Mouse (Mus musculus) monocyte, adult 2 months (primary cell): ENCODE measurements around the gene Samd13.

Experiments
- DNase-seq, 2 experiments: peaks; one replicate each; pipeline ENCODE4 v3.0.0; 2022; ENCODE audit warnings: low spot score in 2 of 2, low read depth in 1 of 2

The Samd13 gene

DNA sequence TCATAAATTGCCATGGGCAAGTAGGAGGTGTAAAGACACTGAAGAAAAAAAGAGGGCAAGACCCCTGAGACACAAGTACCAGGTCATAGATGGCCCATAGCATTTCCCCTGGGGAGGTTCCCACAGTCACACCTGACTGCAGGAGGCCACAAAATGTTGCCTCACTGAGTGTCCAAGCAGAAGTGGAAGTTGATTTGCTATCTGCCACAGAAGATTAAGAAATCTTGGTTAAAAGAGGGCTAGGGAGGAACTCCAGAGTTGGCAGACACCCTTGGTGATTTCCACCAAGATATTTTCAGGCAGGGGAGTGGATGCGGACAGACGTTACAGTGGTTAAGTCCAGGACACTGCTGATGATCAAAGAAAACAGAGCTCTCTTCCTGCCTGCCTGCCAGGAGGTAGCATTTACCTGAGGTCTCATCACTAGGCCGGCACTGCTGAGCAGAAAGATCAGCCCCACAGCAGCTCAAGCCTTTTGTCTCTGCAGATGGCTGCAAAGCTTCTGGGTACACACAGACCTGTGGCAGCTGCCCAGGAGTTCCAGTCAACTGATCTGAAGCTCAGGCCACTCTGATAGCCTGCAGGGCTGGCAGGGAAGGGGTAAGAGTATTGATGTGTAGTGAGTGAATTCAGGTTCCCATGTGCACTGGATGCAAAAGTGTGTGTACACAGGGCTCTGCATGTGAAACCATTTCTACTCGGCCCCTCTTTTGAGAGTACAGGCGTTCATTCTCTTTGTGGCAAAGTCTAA lies 68.7 kb downstream of the Samd13 start:
- peak; percentile 3 for DNase-seq

DNA sequence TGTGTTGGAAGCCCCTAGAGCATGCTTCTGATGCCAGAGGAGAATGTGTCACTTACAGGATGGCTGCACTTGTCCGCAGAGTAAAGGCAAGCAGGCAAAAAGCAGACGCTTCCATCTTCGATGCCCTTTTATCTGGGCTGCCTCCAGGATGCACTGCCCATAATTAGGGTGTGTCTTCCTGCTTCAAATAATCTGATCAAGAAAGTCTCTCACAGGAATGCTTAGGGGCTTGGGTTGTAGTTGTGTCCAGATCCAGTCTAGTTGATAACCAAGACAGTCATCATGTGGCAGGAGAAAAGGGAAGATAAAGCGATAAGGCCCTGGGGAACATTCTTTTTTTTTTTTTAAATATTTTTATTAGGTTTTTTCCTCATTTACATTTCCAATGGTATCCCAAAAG lies 69.9 kb downstream of the Samd13 start, which contains the start of gene Dnase2b:
Dnase2b (minus strand) TSS at position 101 of the 400 bp plus-strand sequence.
- no peak for DNase-seq

DNA sequence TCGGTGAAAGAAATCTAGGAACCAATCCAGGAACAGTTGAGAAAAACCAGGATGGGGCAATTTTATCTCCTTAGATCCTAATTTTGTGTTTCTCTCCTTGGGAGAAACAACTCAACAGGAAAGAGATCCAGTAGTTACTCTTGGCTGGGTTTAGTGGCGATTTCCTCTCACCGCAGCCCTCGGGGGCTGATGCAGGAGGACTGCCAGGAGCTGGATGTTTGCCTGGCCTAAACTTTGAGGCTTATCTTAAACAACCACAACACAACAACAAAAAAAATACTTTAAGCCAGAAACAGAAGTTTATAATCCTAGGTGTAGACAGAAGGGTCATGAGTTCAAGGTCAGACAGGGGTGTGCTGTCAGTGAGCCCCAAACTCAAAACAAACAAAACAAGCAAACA lies 73.6 kb downstream of the Samd13 start:
- no peak for DNase-seq

DNA sequence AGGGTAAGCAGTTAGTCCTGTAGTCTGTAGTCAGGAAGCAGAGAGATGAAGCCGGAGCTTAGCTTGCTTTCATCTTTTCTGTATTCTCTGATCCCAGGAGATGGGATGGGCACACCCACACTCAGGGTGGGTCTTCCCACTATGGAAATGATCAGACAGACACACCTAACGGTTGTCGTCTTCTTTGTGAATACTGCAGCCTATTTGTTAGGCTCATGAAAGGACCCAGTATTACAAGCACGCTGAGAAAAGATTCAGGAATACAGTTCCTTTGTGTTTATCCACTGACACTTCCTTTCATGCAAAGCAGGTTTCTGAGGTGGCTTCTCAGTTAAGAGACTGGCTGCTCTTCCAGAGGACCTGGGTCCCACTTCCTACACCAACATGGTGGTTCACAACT lies 74.1 kb downstream of the Samd13 start:
- no peak for DNase-seq

DNA sequence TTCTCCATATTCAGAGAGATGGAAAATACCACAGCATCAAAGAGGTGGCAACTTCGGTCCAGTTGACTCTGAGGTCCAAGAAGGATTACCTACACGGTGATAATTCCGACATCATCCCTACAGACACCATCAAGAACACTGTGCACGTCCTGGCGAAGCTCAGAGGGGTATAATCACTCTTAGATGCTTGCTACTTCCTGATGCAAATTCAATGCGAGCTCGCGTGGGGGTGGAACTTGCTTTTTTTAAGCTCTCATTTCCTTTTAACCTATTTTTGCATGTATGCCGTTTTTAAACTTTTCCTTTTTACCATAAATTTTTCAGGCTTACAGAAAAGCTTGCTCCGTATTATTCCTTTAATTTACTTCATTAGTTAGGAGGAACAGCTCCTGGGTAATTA lies 75.1 kb downstream of the Samd13 start:
- DNase-seq: no peak

DNA sequence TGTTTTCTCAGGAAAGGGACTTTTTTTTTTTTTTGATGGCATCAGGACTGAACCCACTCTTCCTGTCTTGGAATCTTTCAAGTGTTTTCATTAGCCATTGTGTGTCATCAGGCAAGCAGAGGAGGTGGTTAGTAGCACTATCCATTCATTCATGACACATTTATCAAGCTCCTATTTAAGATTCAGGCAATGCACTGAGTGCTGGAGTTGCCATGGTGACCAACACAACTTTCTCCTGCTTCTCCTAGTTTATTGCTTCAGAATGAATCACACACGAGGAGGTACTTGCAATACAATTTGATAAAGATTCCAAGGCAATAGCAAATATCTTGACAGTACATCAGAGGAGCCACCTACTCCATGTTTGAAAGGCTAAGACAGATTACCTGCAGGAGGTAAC lies 78.0 kb downstream of the Samd13 start:
- no peak for DNase-seq

DNA sequence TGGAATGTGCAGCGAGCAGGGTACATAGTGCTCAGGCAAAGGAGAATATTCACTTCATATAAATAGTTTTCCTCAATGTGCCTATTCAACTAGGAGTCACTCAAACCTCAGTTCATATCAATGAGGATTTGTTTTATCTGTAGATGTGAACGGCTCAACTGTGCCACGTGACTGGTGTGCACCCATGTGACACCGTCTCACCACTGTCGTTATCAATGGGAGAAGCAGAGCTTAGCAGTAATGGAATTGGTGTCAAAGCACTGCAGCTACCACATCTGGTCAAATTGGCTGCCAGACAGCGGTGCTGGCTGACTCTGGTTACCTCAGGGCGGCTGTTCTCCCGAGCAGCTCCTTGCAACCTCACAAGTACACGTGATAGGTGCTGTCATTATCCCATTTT lies 80.7 kb downstream of the Samd13 start:
- DNase-seq: no peak

DNA sequence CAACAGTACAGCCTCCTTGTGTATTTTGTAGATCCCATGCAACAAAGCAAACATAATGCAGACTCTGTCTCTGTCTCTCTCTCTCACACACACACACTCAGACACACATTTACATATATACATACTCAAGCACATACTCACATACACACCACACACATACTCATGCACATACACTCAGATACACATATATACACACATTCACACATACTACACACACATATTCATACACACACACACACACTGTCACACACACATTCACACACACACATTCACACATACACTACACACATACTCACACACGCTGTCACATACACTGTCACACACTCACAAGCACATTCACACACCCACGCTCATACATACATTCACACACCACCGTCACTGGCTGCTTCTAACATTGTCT lies 82.9 kb downstream of the Samd13 start:
- no peak for DNase-seq

DNA sequence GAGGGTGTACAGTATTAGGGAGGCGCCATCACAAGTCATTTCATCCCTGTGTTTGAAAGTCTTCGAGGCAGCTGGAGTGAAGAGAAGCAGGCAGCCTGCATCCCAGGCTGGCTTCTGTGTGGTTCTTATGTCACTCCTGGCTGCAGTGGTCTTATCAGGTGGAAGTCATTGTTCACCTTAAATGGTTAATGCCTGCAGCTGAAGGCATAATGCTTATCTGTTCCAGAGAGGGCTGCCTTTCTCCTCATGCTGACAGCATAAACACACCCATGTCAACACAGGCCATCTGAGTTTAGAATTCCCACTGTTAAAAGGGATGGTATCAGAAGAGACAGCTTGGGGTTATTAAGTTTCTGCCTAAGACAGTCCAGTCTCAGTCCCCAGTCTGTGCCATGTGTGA lies 84.2 kb downstream of the Samd13 start:
- DNase-seq: no peak

DNA sequence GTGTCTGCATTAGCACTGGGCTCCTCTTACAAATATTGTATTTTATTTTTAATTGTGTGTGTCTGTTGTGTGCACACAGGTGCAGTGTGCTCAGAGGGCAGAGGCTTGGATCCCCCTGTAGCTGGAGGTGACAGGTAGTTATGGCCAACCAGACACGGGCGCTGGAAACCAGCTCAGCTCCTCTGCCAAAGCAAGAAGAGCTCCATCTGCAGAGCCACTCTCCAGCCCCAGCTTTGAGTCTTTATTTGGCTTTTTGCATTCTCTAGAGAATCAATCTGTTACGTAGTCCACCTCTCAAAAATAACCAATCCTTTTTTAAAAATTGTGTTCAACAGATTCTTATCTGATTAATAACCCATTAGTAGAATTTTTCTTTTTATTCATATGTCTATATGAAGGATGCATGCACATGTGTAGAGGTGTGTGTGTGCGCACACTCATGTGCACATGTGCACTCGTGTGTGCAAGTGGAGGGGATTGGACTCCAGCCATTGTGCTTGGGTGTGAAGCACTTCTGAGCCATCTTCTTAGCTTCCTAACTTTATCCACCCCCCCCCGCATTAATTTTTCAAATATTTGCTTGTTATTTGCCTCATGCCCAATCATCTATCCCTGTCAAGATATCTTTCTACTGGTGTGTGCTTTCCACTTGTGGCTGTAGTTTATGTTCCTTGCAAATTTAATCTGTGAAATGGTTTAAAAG lies 86.0 kb downstream of the Samd13 start:
- no peak for DNase-seq

DNA sequence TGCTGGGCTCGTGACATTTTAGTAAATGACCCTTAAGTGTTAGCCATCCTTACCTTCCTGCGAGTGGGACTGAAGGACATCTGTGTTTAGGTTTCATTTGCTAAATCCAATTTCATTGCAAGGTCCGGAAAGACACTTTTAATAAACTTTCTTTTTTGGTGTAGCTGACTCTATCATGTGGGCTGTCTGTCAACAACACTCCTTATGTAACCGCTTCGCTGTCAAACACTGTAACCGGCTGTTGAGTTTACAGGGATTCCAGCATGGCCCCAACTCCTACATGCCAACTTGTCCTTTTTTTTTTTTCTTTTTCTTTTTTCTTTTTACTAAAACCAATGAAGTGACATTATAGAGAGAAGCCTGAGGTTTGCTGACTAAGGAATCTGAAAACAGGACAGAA lies 87.0 kb downstream of the Samd13 start:
- no peak for DNase-seq

DNA sequence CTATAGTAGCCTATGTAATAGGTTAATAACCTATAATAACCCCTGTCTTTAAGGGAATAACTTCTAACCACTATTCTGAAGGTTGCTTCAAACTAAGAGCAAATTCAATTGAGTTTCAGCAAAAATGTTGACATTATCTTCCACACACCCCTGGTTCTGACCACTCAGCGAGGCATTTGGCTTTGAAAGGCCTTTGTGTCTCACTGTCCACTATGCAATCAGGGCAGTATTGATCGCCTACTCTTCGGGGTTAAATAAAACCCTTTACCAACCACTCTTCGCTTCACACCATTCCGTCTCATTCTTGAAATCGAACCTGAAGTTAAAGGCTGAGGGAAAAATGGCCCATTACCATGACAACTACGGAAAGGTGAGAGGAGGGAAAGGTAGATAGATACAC lies 88.5 kb downstream of the Samd13 start:
- no peak for DNase-seq

DNA sequence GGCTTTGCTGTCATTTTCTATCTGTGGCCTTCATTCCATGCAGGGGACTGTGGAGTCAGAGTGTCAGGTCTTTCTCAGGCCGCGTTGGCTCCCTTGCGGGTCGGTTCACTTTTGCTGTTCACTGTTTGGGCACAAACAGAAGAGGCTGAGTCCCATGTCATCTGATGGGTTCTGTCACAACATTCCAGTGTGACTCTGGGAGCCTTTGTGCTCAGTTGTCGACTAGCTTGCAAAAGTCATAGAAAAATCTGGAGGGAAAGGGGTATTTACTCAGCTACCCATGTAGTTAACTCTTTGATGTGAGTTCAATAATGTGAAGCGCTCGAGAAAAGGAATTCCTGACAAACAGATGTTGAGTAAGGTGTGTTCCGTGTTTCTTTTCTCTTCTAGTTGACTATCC lies 89.0 kb downstream of the Samd13 start:
- no peak for DNase-seq

DNA sequence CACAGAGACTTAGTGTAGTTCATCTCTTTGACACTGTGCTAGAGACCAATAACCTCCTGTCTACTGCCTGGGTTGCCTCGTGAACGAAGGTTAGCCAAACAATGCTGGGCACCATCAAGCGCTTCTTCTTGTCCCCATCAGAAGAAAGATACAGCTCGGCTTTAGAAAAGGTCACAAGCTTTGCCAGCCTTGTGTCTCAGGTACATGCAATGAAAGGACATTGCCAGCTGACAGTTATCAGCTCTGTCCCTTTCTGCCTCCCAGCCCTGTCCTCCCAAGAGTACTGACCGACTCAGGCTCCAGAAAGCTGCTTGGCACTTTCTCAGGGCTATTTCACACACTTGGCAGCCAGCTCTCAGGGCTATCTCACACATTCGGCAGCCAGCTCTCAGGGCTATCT lies 90.0 kb downstream of the Samd13 start:
- no peak for DNase-seq
